Mouse (Mus musculus) heart, adult 11 months (tissue): ENCODE measurements around the gene C2cd5.

Source experiments
- DNase-seq: peaks from one replicate; pipeline ENCODE4 v3.0.0; 2022

The C2cd5 gene

DNA sequence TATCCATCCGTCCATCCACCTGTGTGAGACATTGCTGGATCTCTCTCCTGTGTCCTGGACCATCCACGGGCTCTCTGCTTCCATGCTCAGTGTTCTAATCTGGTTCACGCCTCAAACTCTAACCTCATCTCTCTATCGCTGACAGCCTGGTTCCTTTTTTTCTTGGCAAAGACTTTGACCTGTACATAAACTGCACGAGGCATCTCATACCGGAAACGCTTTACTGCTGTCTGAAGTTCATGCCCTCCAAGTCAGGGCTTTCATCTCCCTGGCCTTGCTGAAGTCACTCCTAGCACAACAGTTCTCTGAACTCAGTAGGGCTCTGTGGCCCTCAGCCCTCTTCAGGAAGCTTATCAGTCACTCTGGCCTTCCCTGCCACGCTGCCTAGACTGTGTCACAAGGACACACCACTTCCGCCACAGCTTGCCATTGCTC lies 15.1 kb upstream of the C2cd5 start:
- no peak for DNase-seq

DNA sequence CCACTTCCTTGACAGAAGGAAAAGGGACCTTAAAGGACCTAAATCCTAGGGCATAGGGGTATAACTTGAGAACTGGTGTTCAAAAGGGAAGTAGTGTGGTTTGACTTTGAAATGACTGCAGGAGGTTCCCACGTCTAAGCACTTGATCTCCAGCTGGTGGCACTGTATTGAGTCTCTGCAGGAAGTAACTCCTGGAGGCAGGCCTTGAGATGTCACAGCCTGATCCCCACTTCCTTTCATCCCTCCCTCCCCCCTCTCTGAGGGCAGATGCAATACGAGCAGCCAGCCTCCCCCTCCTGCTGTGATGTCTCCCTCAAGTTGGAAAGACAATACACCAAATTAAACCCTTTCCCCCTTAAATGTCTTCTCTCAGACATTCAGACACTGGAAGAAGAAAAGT lies 14.6 kb upstream of the C2cd5 start:
- DNase-seq = peak; percentile 96

DNA sequence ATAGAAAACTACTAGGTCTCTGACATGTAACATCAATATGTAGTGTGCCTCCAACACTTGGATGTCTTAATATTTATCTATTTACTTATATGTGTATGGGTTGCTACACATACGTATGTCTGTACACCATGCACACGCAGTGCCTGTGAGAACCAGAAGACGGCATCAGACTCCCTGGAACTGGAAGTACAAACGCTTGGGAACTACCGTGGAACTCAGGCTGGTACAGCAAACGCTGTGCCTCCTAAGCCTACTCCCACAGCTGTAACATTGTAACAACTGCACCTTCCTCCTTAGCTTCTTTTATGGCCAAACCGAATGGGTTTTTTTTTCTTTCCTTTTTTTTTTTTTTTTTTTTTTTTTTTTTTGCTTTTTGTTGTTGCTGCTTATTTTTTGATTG lies 10.4 kb upstream of the C2cd5 start:
- no peak for DNase-seq

DNA sequence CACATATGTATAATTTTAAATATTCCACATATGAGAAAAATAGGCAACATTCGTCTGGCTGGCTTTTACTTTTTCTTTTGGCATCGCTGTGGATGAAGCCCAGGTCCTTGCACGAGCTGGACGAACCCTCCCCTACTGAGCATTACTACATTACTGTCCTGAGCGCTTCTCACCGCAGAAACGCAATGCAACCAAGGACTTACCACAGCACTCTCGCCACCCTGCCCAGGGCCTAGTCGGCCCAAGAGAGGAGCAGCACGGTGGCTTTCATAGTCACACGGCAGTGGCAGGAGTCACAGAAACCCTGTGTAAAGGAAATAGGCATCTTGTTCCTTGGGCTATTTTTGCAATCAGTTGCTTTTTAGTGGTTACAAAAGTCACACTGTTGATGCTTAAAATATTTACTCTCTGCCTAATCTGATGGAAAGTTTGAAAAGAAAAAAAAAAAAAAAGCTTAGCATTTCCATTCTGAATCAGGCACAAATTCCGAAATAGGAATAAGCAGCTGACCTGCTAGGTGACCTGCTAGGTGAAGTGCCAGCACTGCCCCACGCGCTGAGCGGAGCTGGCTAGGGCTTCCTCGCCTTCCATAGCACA lies 9.8 kb upstream of the C2cd5 start:
- no peak for DNase-seq

DNA sequence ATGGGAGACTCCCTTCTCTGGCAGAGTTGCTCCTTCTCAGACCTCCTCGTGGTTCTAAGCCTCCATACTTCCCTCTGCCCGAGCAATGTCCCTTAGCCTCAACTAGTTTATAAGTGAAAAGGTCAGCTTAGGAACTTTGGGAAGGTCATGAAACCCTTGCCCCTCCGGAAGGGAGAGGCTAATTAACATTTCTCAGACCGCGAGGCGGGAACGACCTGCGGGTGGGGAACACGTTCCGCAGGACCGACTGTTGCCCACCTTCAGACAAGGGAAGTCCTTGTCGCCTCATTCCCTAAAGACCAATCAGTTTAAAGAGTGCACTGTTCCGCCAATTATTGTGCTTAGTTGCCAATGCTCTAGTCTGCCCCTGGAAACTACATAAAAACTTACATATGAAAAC lies 8.1 kb upstream of the C2cd5 start:
- DNase-seq = no peak

DNA sequence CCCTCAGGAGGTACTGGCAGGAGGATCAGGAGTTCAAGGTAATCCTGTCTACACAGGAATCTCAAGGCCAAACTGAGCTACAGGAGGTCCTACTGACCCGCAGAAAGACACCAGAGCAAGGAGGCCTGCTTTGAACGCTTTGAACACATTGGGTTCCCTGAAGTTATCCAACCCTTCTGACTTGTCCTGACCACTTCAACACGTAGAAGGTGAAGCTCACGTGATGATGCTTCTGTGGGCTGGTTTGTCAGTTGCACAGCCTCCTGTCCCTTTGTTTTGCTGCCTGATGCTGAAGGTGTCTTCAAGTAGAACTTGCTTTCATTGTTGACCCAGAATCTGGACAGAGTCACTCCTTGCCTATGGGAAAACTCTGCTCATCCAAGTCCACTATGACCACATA lies 7.7 kb upstream of the C2cd5 start:
- no peak for DNase-seq

DNA sequence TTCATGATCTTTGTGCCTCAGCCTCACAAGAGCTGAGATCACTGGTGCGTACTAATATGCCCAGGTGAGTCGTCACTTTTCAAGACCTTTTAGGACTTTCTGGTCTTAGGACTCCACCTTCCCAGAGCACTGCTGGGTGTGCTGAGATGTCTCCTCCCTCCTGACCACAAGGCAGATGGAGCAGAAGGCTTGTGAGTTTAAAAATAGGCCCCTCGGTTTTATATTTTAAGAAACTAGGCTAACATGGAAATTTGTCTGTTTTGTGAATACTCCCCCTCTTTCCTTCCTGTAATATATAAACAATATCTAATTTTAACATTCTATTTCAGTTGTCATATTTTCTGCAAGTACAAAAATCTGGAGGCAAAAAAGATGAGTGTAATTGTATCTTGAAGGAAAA lies 5.8 kb upstream of the C2cd5 start:
- DNase-seq = no peak

DNA sequence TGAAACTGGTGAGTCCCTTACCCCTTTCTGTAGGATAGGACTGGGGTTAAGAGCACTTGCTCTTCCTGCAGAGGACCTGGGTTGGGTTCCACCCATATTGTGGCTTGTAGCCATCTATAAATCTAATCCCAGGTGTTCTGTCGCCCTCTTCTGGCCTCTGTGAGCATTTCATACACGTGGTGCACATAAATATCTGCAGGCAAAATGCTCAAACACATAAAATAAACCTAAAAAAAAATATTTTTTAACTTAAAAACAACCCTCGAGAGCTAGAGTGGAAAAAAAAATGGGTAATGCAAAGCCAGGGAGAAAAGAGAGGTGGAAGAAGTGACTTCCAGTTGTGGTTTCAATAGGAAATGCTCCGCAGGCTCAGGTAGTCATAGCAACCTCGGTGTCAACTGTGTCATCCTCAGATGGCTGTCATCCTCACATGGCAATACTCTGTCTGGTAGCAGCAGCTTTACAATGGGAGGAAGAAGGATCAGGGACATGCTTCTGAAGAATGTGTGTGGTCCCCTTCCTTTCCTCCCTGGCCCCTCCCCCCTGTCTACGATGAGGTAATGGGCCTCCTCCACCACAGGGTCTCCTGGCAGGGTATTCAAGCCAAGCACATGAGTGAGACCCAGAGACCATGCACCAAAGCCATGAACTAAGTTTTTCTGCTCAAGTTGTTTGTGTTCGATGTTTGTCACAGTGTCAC lies 4.2 kb upstream of the C2cd5 start:
- DNase-seq = no peak

DNA sequence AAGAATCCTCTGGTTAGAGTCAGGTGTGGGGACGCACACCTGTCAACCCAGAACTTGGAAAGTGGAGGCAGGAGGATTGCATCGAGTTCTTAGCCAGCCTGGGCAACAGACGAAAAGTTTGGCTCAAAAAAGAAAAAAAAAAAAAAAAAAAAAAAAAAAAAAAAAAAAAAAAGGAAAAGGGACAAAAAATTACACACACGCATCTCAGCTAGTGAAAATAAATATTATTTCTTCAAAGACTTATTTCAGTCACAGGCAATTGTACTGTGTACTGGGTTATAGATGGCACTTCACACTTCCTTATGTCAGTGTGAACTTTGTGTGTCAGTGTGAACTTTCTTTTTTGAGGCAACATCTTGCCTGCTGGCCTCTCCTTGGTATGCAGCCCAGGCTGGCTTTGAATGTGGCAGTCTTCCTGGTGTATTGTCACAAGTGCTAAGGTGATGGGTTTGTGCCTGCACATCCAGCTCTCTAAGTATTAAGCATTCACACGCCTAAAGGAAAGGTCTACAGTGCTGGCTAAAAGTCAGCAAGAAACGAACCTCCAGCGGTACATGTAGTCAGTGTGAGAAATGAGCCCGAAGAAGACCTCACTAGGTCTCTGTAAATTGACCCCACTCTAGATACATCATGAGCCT lies 656 bp upstream of the C2cd5 start:
- DNase-seq = no peak

DNA sequence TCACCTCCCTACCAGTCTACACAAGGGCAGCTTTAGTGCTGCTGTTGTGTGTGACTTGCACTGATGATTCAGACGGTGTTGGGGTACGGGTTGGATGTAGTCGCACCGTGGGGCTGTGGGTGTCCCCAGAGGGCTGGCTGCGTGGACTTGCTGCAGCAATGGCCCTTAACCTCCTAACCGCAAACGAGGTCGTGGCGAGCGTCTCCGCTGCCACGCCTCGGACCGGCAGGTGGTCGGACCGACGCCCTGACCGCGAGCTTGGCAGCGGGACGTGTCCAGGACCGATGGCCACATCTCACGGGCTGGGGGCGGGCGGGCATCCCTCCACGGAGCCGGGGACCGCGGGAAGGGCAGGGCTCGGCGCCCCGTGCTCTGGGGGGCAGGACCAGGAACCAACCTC lies 660 bp downstream of the C2cd5 start:
- DNase-seq = no peak

DNA sequence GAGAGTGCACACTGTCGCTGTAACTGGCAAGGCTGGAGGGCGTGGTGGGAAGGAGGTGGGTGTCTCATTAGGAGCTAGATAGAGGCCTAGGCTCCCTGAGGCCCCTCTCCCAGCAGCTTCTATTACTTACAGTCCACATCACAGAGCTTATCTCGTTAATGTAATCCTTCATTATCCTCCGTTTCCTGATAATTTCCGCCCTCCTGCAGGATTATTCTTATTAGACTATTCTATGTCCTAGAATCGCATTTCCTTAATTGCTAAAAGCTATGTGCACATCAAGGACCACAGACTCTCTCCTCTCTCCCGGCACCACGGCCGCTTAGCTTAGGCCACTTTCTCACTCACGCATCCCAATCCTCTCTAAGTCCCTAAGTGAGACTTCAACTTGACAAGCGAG lies 4.8 kb downstream of the C2cd5 start:
- no peak for DNase-seq

DNA sequence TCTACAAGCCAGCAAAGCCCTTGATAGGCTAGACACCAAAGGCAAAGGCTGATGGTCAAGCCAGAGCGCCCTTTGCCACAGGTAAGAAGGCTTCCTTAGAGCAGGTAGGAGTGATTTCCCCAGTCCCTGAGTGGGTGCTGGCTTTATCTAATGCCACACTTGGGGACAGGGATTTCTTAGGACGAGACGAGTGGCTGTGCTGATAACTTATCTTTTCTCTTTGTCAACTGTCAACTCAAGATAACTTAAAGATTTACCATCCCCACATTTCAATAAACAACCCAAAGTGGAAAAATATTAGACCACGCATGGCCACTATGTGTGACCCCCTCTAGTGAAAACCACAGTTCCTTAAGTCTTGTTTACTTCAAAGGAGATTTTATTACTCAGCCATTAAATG lies 7.1 kb downstream of the C2cd5 start:
- DNase-seq = peak; percentile 57

DNA sequence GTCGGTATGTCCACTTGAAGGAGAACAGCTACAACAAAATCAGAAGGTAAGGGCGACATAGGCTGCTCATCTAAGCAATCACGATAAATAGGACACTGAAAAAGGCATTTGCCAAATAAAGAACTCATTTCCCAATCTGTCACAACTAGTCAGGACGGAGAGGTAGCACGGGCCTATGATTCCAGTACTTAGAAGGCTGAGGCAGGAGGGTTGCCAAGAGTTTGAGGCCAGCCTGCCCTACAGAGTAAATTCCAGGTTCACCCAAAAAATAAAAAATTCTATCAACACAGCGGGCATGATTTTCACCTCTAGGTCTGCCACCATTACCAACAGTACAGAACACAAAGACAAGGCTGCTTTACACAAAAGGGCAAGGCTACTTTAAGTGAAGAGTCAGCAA lies 8.9 kb downstream of the C2cd5 start:
- peak; percentile 62 for DNase-seq

DNA sequence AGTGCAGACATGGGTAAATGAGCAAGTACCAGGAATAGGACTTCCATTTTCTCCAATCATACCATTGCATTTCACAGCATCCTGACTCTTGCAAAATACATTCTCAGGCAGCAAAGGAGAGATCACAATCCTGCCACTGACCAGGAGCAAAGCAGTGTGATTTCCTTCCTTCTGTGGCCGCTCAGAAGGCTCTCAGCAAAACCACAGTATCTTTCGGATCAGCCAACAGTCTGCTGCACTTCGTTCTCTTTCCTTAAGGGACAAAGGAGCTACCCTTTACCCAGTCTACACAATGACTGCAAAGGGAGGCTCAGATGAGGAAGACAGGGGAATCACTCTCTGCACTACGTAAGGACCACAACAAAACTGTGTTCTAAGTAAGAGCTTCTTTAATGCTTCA lies 12.6 kb downstream of the C2cd5 start:
- peak; percentile 71 for DNase-seq

DNA sequence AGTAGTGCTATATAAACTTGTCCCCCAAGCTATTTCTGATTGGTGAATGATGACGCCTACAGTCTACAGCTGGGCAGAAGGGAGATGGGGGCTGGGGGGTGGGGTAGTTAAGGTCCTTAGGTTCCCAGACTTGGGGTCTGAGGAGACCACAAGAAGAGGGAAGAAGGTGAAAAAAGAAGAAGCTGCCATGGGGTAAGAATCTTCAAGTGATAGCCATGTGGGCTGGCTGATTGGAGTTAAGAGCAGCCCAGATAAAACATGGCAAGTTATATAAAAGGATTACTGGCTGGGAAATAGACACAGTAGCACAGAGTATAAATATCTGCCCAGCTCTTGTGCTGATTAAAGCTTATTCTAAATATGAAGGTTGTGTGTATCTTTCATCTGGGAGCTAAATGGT lies 14.0 kb downstream of the C2cd5 start:
- DNase-seq = no peak

DNA sequence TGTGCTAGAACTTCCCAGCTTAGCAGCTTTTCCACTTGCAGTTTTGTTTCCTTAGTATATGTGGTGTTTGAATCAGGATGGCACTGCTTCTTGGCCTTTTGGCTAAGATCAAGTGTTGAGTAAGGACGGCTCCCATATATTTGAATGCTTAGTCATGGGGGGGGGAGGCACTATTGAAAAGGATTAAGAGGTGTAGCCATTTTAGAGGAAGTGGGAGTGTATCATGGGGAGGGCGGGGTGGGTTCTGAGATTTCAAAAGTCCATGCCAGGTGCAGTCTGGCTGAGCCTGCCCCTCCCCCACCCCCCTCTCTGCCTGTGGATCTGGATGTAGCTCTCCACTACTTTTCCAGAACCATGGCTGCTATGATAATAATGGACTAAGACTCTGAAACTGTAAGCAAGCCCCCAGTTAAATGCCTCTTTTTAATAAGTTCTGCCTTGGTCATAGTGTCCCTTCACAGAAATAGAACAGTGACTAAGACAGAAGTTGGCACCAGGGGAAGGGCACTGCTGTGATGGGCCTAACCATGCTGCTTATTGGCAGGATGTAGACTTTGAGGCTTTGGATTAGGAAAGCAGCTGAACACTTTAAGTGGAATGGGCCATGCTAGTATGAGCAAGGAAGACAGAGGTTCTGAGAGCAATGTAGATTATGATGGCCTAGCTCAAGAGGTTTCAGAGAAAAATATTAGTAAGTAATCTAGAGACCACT lies 15.5 kb downstream of the C2cd5 start:
- peak; percentile 72 for DNase-seq

DNA sequence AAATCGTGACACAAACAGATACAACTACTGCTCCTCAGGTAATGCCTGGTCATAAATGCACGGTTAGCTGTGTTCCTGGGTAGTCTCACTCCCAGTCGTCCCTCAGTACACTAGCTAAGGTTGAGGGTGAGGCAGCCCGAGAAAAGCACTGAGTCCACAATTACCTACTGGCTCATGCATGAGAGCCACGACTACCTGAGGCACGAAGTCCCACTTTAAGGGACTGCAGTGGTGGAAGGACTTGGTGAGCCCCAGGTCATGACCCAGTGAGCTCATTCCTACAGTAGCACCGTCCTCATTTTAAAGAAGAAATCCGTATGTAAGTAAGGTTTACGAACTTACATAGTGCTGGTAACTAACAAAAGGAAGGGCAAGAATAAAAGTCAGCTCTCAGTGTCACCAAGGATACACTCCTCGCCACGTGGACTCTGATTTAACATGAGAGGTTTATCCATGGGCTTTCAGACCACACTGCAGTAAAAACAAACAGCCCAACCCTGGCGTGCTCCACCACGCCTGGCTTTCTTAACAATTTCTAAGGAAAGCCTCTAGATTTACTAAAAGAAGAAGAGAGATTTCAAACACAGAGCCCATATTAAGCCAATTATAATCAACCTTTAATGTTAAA lies 18.3 kb downstream of the C2cd5 start:
- DNase-seq = peak; percentile 68

DNA sequence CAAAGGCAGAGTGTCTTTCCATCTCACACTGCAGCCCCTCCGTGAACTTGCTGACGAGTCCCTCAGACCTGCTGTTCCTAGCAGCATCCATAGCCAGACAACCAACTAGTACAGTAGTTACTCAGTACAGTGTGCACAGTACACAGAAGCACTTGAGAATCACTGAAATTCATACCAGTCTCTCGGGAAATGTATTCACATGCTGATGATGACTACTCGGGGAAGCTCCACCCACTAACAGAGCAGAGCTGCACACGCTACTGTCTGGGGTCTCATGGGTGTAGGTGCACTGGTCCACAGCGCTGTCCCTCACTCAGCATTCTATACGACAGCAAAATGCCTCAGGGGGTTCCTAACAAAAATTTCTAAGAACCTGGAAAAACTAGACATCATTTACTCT lies 19.2 kb downstream of the C2cd5 start:
- DNase-seq = peak; percentile 54

DNA sequence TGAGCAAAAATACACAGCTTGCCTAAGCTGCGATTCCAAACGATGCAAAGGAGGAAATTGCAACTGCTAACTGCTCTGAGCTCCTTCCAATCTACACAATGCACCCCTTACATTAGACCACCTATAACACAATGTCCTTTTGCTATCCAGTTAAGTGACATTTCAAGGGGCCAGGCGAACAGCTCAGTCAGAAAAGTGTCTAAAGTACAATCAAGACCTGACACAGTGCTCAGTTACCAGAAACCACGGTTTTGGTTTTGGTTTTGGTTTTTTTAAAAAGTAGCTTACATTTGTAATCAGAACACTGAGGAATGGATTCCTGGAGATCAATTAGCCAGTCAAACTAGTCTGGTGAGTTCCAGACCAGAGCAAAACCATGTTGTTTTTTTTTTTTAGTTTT lies 20.8 kb downstream of the C2cd5 start:
- DNase-seq = no peak

DNA sequence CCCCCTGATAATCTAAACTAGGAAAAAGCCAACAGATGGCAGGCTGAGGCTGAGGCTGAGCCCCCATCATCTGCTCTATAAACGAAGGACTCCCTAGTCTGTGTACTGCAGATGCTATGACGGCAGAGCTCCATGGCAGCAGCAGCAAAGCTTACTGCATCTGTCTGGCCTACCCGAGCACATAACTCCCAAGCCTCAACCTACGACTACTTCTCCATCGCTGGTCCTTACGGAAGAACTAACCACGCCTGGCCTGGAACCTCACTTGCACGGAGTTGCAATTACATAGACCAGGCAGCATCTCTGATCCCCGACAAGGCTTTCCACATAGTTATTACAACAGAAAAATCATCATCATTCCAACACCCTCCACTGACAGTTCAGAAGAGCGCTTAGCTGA lies 23.5 kb downstream of the C2cd5 start:
- peak; percentile 60 for DNase-seq

DNA sequence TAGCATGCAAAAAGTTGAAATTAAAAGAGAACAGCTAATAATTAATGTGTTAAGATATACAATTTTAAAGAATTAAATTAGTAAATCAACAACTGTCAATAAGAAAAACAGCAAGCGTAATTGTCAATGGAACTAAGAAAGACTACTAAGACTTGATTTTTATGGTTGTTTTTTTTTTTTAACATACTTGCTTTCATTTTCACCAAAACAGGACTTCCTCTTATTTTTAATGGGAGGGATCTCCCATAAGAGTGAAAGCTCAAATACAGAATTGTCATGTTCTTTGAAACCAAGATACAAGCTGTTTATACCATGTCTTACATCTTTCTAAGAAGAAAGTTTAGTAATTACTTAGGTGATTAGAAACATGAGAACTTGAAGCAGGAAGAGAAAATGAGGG lies 26.0 kb downstream of the C2cd5 start:
- DNase-seq = no peak

DNA sequence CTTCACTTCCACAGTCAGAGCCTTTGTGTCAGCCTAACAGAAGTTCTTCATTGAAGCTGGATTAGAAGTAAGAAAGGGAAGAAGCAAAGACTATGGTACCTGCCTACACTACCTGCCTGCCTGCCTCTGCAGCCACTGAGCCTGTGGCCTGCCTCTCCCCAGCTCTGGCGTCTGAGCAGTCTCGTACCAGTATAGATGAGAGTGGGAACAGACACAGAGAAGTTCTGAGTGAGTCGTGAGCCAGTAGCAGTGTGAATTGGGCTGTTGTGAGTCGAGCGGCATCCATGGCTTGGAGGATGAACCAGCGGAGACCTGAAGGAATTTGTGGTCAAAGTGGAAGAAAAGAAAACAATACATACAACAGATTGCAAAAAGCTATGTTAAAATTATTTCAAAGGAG lies 26.5 kb downstream of the C2cd5 start:
- DNase-seq = peak; percentile 56

DNA sequence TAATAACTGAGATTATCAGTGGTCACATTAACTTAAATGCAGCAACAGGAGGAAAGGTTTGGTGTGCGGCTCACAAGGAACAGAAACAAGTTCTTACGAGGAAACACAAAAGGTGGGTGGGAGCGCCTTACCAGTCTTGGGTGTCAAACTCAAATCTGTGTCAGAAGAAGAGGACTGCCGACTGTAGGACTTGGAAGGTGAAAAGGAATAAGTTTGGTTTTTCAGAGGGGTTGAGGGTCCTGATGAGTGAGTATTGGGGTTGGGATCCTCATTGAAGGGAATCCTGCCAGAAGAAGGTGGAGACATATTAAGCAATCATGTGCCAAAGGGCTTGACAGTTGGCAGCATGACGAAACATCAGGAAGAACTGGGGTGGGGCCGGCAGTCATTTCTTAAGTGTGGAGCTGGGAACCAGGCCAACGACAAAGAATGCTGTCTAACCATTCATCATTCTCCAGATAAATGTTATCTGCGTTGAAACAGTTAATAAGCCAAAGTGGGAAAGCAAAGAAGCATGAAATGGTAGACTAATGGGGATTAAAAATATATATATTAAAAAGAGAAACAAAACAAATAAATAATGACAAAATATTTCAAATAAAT lies 27.4 kb downstream of the C2cd5 start:
- DNase-seq = peak; percentile 92
